Mouse (Mus musculus) hematopoietic stem cell, adult 5-6 weeks (primary cell): Measurements from ENCODE around the gene Ak3. TPM values are rescaled to one million over a fixed set of nuclear protein-coding genes. Genes with fewer than 3 reads are reported as not detected.

Experiments used
- ATAC-seq, 2 experiments: fragments of 125-278 bp in 1 of 2; replicated peaks in 1 of 2; 2 replicates each; pipeline ENCODE4 v1.8.0; 2016 to 2017; ENCODE audit warnings: inconsistent platforms in 2 of 2, mild to moderate bottlenecking in 2 of 2, moderate number of reproducible peaks in 2 of 2, low read depth in 1 of 2, moderate TSS enrichment in 1 of 2; ENCODE audit not compliant: low FRiP score in 2 of 2, poor library complexity in 2 of 2, severe bottlenecking in 2 of 2, insufficient read depth in 1 of 2, low TSS enrichment in 1 of 2
- total RNA-seq: library from RNA; stranded (forward); fragments of 172-1452, 232-1000 nt; gene quantifications from 2 replicates; pipeline ENCODE4 v1.2.3, GENCODE M21; 2017

The Ak3 gene
- total RNA-seq, 1 experiment from 2014 or later, result 45.0 TPM

DNA sequence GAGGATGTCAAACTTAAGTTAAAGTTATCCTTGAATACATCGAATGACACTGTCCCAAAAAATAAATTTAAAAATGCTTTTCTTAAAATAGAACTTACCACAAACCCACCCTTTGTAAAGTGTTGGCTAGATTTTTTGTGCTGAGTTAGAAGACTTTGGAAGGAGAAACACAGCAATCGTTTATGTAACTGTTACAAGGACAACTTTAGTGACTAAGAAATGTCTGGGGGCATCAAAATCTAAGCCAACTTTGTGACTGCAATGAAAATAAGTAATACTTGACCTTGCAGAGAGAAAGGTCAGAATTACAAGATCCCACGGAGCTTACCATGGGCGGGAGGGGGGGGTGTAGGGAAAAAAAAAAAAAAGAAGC is 814 bp downstream of the Ak3 start:
- ATAC-seq, result no peak

DNA sequence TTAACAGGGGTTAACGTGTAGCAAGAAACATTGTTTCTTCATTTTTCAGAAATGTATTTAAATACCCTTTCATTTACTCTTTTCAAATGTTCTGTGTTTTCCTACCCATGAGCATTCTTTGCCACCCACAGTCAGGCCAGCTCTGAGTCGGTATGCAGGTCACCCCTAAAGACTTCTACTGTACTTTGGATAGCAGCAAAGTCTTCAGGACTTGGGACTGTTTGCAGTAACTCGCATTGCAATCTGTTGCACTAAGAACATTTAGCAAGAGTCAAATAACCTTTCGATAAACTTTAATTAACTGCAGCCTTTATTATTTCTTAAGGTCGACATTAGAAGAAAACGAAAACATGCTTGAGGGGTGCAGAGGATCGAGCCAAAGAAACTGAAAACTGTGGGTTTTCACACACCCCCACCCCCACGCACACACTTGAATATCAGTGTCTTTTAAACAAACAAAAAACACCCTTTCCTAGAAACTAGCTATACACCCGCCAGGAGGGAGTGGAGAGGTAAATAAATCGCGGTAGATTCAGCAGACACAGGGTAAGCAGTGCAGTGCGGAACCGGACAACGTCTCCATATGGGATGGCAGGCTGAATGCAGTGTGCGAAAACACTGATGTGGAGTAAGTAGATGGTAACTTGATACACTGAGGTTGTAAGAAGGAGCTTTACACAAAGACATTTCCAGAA is 1.7 kb downstream of the Ak3 start:
- ATAC-seq, result no peak

DNA sequence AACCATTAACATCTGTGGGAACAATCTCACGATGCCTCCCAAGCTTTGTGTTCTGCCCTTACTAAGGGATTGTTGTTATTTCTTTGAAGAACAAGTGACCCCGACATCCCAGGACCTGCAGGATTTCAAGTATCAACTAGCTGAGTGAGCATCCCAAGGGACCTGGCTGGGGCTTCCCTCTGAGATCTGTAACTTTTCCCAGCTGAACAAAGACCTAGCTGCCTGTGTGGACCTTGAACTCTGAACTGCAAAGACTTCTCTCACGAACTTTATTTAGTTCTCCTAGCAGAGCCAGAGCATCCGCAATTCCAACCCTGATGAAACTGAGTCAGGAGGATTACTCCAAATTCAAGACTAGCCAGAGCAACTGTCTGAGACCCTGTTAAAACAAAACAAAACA is 2.4 kb downstream of the Ak3 start:
- ATAC-seq, result no peak

DNA sequence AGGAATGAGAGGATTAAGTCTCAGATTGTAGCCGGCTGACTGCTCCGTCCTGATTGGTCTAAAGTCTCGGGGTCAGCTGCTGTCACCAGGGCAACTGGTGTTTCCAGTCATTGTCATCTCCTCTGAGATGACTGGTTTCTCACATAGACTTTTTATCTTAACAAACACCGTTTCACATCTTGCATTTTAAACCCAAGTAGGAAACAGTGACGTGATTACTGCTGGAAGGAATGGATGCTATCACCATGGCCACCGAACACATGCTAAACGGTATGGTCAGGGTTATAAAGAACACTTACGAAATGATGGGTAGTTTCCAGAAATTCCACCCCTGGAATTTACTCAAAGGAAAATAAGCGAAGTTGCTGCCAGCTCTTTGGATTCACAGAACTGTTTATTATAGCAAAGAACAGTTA is 3.4 kb downstream of the Ak3 start:
- ATAC-seq, result no peak

DNA sequence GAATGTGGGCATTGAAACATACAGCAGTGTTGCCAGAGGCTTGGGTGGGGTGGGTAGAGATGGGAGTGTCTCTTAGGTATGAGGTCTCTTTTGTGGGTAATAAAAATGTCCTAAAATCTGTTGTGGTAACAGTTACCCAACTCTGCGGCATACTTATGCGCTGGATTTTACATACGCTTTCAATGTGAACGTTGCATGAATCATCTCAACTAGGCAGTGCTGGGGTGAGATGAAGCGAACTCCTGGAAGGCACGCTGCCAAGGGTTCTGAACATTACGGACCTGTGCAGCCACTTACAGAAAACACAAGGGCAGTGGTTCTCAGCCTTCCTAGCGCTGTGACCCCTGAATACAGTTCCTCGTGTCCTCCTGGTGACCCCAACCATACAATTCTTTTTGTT is 5.1 kb downstream of the Ak3 start:
- ATAC-seq, result no peak

DNA sequence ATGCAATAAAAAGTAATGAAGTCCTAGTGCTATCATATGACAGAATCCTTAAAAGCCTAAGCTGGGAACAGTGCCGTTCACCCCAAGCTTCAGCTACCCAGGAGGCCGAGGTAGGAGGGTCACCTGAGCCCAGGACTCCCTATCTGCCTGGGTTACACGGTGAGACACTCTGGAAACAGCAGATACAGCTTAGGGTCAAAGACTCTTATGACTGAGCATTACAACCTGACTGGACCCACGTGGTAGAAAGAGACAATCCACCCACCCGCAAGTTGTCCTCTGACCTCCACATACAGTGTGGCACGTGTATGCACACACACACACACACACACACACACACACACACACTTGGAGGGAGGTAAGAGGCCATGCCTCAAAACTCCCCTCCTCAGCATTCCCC is 5.6 kb downstream of the Ak3 start:
- no peak for ATAC-seq

DNA sequence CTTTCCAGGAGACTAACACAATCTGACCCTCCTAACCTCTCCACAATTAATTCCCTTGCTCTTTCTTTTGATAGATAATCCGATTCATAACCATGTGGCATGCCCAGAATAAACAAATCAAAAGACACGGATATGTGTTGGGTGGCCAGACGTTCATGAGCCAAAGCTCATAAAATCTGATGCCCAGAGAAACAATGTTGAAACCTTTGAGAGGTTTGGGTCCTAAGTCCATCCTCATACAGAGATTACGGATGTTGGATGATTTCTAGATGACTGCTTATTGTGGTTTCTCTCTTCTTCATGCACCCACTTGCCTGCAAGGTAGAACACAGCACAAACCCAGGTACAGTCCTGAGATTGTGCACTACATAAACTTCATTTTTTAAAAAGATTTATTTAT is 7.6 kb downstream of the Ak3 start:
- ATAC-seq, result no peak

DNA sequence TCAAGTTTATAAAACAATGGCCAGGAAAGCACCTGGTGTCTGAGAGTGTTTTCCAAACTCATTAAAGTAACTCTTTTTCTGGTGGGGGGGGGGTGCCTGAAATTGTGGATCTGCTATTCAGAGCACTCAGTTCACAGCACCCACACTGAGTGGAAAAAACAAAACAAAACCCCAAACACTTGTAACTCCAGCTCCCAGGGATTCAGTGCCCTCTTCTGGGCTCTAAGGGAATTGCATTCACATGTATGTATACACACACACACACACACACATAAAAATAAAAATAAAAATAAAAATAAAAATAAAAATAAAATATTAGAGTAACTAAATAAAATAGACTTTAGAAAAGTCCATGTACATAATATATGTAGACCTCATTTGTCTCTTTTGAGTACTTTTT is 8.4 kb downstream of the Ak3 start:
- no peak for ATAC-seq

DNA sequence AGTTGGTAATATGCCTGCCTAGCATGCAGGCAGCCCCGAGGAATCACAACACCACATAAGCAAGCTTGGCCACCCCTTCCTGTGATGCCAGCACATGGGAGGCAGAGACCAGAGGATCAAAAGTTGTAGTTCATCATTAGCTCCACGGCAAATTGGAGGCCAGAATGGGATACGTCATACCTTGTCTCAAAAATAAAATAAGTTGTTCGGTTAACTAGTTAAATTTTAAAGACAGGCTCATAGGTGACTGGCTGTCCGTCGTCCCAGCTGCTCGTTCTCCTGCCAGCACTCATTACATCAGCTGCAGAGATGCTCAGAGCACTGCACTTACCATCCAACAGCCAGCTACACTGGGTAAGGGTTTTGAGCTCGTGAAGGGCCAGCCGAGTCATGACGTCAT is 10.2 kb downstream of the Ak3 start:
- no peak for ATAC-seq

DNA sequence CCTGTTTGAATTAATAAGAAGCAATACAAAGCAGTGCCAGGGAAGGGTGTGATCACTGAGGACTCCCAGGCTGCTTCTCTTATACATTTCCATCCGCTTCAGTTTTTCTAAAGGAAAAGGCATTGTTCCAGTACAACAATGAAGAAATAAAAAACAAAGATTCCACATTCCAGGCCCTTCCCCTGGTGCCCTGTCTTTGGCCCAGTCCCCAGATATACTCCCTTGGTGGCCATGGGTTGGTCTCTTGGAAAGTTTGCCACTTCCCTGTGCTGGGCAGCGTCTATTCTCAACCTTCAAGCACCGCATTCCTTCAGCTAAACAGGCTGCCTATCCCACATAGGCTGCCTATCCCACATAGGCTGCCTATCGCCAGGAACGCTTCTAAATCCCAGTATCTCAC is 10.7 kb downstream of the Ak3 start:
- ATAC-seq, result no peak

DNA sequence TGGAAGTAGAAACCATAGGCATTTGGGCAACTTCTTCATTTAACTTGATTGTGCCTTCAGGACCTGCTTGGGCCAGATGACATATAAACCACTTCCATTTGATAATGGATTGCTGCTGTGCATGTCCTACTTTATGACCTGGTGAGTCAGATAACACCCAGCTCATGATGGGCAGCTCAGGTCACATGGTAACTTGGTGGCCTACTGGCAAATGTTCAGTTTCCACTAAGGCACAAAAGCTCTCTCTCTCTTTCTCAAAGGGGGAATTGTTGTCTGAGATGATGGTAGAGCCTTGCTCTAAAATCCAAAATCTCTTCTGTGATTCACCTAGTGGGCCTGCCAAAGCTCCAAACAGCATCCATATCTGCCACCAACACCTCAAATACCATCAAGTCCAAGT is 15.1 kb downstream of the Ak3 start:
- ATAC-seq, result no peak

DNA sequence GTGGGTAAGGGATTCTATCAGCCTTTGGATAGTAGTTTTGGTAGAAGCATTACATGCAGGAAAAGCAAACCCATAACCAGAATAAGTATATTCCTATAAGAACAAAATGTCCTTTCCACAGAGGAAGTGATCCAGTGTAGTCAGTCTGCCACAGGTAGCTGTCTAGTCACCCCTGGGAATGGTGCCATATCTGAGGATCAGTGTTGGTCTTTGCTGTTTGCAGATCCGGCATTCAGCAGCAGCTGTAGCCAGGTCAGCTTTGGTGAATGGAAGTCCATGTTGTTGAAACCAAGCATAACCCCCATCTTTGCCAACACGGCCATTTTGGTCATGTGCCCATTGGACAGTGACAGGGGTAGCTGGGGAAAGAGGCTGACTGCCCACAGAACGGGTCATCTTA is 16.0 kb downstream of the Ak3 start:
- ATAC-seq, result no peak

DNA sequence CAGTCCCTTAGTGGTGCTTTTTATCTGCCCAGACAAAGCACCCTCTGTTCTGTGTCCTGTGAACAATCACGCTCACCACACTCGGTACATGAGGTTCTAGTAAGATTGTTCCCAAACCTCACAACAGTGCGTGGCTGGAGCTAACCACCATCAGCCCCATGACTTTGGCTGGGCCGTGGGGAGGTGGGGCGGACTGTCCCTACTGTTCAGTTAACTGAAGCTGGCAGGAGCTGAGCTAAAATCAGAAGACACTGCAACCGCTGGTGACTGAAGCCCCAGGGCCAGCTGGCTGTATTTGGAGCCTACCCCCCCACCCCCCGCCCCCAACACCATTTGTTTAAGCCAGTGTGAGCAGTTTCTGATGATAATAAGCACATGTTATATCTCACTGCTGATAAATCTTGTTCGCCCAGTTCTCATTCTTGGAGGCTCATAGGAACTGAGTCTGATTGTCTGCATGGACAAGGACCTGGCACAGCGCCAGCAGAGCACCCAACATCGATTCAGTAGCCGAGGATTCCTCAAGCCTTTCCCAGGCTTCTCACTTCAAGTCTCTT is 23.3 kb downstream of the Ak3 start:
- ATAC-seq, result no peak

DNA sequence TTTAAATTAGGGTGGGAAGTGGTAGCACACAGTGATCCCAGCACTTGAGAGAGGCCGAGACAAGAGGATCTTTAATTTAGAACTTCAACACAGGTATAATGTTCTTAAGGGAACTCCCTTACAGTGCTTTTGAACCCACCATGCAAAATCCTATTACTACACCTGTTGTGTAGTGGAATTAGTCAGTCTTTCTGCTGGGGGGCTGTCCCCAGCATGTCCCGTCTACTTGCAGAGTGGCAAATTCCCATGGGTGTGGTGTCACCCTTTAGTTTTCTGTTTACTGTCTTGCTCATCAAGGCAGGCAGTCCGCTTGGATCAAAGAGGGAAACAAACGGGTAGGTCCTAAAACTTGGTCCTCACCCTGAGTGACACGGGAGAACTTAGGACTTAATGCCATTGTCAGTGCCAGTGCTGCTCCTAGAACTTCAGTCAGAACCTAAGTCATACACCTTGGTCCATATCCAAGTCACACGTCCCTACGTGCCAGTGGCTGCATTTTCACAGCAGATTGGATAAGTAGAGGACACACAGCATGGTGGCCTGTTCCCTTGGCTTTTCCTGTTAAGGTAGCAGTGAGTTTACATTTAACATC is 25.9 kb downstream of the Ak3 start:
- ATAC-seq, result no peak

DNA sequence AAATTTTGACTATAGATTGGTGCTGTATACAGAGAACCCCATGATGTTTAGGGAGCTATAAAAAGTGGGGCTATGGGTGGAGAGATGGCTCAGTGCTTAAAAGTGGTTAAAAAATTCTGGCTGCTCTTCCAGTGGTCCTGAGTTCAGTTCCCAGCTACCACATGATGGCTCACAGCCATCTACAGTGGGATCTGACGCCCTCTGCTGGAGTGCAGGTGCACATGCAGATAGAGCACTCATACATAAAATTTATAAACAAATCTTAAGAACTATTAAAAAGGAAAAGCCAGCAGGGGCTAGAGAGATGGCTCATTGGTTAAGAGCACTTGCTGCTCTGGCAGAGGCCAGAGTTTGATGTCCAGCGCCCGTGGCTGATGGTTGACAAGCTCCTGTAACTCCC is 28.1 kb downstream of the Ak3 start:
- no peak for ATAC-seq

DNA sequence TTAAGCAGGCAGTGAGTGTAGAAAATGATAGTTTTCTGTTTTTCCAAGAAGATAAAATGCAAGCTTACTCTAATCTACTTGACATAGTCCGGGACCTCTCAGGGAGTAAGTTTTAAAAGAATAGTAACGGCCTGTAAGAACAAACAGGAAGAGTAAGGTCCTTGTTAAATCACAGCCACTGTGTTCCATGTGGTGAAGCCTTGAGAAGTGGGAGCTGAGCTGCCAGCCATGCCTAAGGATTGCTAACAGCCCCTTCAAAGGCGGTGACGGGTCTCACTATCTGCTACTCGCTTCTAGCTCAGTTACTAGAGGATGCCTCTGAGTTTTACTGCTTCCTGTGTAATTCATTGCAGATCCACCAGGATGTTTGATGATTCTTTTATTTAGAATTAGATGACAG is 31.0 kb downstream of the Ak3 start:
- no peak for ATAC-seq

DNA sequence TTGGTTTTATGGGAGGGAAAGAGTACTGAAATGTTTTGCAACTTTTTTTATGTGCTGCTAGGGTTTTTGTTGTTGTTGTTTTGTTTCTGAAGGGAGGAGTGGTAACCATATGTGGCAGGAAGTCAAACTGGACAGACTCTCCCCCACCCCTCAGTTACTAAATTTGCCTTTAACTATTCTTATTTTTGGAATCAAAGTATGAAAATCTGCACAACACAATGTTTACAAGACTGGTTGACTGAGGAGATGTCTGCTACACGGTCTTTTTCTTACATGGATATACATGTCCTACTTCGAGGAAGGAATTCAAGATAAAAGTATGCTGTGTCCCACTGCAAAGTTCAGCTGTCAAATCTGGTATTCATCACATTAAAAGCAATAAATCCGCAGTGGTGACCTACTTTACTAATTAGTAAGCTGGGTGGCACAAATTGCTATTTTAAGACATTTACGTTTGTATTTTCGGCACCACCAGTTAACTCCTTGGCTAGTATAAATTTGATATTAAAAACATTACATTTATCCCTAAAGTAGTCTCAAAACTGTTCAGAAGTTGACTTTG is 31.5 kb downstream of the Ak3 start:
- no peak for ATAC-seq

DNA sequence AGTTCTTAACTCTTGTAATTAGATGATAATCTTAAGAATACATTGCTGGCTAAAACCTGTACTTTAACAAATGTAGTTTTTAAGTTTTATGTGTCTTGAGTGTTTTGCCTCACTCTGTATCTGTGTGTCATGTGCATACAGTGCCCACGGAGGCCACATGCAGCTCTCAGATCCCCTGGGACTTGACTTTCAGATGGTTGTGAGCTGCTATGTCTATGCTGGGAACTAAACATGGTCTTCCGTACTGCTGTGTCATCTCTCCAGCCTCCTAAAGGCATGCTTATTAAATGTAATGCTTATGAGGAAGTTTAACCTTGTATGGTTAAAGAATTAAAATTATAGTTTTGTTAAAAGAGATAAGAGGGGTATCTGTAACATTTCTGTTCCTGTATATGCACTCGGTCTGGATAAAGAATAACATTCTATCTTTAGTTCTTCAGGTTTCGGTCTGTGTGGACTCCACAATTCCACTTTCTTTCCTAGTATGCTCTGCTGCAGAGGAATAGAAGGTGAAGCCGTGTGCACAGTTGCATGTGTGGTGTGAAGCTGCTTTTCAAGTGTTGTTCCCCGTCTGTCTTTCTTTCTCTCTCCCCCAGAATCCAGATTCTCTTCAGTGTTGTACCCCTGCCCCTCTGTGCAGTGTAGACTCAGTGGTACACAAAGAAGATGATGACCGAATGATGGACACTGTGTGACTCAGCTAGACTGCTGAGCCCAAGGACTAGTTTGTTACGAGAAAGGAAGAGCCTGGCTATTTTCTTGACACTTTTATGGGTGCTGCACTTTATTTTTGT is 32.2 kb downstream of the Ak3 start:
- ATAC-seq, result no peak
